Mouse (Mus musculus): ENCODE measurements around the gene Olfr62.

DNA sequence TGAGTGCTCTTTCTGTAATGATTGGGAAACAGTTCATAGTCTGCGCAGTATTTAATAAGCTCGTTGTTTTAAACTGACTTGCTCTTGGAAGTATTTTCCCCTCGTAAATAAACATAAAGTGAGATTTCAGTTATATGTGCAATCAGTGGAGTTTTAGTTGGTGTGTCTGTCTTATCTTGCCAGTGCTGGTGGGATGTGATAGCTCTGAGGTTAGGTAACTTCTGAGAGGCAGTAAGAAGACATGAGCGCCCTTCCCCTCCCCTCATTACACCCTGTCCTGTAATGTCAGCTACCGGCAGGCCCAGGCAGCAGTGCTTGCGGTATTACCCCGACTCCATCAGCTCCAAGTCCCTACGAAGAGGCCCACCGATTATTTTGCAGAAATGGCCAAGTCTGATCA is 37.0 kb upstream of the Olfr62 start:
- no peak for TF ChIP-seq REST (IDR thresholded peaks at IDR 0.05; ENCODE audit: insufficient read depth, insufficient read length)
- TF ChIP-seq MYOD1 (IDR thresholded peaks at IDR 0.05; ENCODE audit: control insufficient read depth in 1 of 3, insufficient read length in 2 of 3, low read depth in 2 of 3), result no peak
- TF ChIP-seq USF1 (IDR thresholded peaks at IDR 0.05; ENCODE audit: low read depth), result no peak

All from myocyte (in vitro differentiated cells).